Mouse (Mus musculus) heart, embryonic 14.5 days (tissue): Measurements from ENCODE around the gene Crot. TPM values are rescaled to one million over a fixed set of nuclear protein-coding genes. Genes with fewer than 3 reads are reported as not detected.
A peak's percentile ranks its signal among the peaks of the same experiment; 100 is the strongest.
"Not testable (repeated sequence)": the region's sequence is repeated elsewhere in the genome, so short reads cannot be mapped to it uniquely, and the experiment has no call there.

Experiments
- ATAC-seq: fragments of 200-750 bp; cut with Nextera tagmentation; 2 replicates; pipeline ENCODE4 v1.8.0; 2017; ENCODE audit warnings: low read depth, moderate TSS enrichment; ENCODE audit not compliant: insufficient number of reproducible peaks, insufficient read depth, low FRiP score
- H3K27ac ChIP-seq, 2 experiments: fragments of 200-500 bp in 1 of 2; fragments of 300-500 bp in 1 of 2; sonication (generic) in 1 of 2; replicated peaks in 1 of 2; 2 replicates each; pipeline ENCODE4 v1.5.1; 2012 to 2014; ENCODE audit warnings: low read depth in 2 of 2, low read length in 2 of 2, control low read depth in 1 of 2, mild to moderate bottlenecking in 1 of 2, mixed read lengths in 1 of 2; ENCODE audit not compliant: control insufficient read depth in 1 of 2, insufficient read depth in 1 of 2
- H3K27me3 ChIP-seq: fragments of 300-500 bp; sonication (generic); 2 replicates; pipeline ENCODE4 v1.6.1; 2014; ENCODE audit warnings: mild to moderate bottlenecking, low read length, control low read depth; ENCODE audit not compliant: control insufficient read depth, insufficient read depth
- H3K36me3 ChIP-seq: fragments of 300-500 bp; sonication (generic); 2 replicates; pipeline ENCODE4 v1.6.1; 2014; ENCODE audit warnings: mild to moderate bottlenecking, control low read depth, low read length, mixed read lengths; ENCODE audit not compliant: control insufficient read depth, insufficient read depth
- H3K4me1 ChIP-seq, 2 experiments: fragments of 200-500 bp in 1 of 2; fragments of 300-500 bp in 1 of 2; sonication (generic) in 1 of 2; 2 replicates each; pipeline ENCODE4 v1.6.1; 2012 to 2014; ENCODE audit warnings: low read length in 2 of 2, control low read depth in 1 of 2, mixed read lengths in 1 of 2; ENCODE audit not compliant: control insufficient read depth in 2 of 2, insufficient read depth in 2 of 2
- H3K4me2 ChIP-seq: fragments of 300-500 bp; sonication (generic); 2 replicates; pipeline ENCODE4 v1.6.1; 2014; ENCODE audit warnings: mild to moderate bottlenecking, low read length
- H3K4me3 ChIP-seq, 2 experiments: fragments of 200-500 bp in 1 of 2; fragments of 300-500 bp in 1 of 2; sonication (generic) in 1 of 2; 2 replicates each; pipeline ENCODE4 v1.5.1; 2012 to 2014; ENCODE audit warnings: low read length in 2 of 2, mild to moderate bottlenecking in 2 of 2, control low read depth in 1 of 2, low read depth in 1 of 2, moderate library complexity in 1 of 2; ENCODE audit not compliant: control insufficient read depth in 1 of 2, insufficient read depth in 1 of 2
- H3K9ac ChIP-seq: fragments of 300-500 bp; sonication (generic); 2 replicates; pipeline ENCODE4 v1.6.1; 2014; ENCODE audit warnings: mild to moderate bottlenecking, low read length
- H3K9me3 ChIP-seq: fragments of 300-500 bp; sonication (generic); 2 replicates; pipeline ENCODE4 v1.6.1; 2016; ENCODE audit warnings: low read length, control low read depth; ENCODE audit not compliant: control insufficient read depth
- WGBS: fragments of 180-500 bp; shearing (Covaris S2); extraction: QIAGEN DNeasy Blood & Tissue Kit; methylation state at CpG from one replicate; pipeline ENCODE4 v1.1.7; 2014; 5-methylcytosine and 5-hydroxymethylcytosine counted together
- polyA plus RNA-seq: library from polyadenylated mRNA; unstranded; fragments of >200 nt; fragmentation: Nextera tagmentation; extraction: Ambion mirVana; gene quantifications from 2 replicates; pipeline ENCODE4 v1.2.1, GENCODE M21; 2014

Crot gene
- polyA plus RNA-seq, 1 experiment from 2014 or later, result 41.3 TPM

GRCm38 (mm10) chr5:9014774-9015173, 17.6 kb upstream of the Crot start:
- Histone ChIP-seq H3K9me3 (no peaks in the 10 kb centered on the region), H3K9ac (no peak overlapping the region), H3K27me3 (no peaks in the 10 kb centered on the region), H3K4me2 (no peak overlapping the region), H3K36me3 (no peaks in the 10 kb centered on the region), H3K27ac (no peak overlapping the region), H3K4me3 (no peak overlapping the region), H3K4me1 (no peaks in the 10 kb centered on the region)
- whole genome bisulfite sequencing, result 62% methylated on average over 3 of the region's 3 CpGs
- no peak for ATAC-seq

GRCm38 (mm10) chr5:9011374-9011773, 14.2 kb upstream of the Crot start:
- H3K36me3 ChIP-seq, result no peaks in the 10 kb centered on the region
- H3K4me3 ChIP-seq, result no peak overlapping the region
- H3K9ac ChIP-seq, result no peak overlapping the region
- no peaks in the 10 kb centered on the region for H3K27me3 ChIP-seq
- no peaks in the 10 kb centered on the region for H3K9me3 ChIP-seq
- no peak overlapping the region for H3K4me2 ChIP-seq
- no peak overlapping the region for H3K27ac ChIP-seq
- 61% methylated on average over 8 of the region's 8 CpGs for WGBS
- no peak for ATAC-seq
- no peaks in the 10 kb centered on the region for H3K4me1 ChIP-seq

GRCm38 (mm10) chr5:9010166-9010565, 13.0 kb upstream of the Crot start:
- Histone ChIP-seq H3K27ac (no peak overlapping the region), H3K4me1 (no peaks in the 10 kb centered on the region), H3K36me3 (no peaks in the 10 kb centered on the region), H3K4me3 (no peak overlapping the region), H3K27me3 (no peaks in the 10 kb centered on the region), H3K9ac (no peak overlapping the region), H3K4me2 (no peak overlapping the region), H3K9me3 (no peaks in the 10 kb centered on the region)
- 97% methylated on average over 1 of the region's 1 CpGs for WGBS
- no peak for ATAC-seq

- not testable (repeated sequence) for ATAC-seq, H3K27me3 ChIP-seq, H3K4me3 ChIP-seq, H3K4me1 ChIP-seq, H3K27ac ChIP-seq, H3K9me3 ChIP-seq, H3K4me2 ChIP-seq, H3K9ac ChIP-seq, H3K36me3 ChIP-seq
- 57% methylated on average over 3 of the region's 3 CpGs for WGBS
Observed at GRCm38 (mm10) chr5:9006585-9006984, 9.5 kb upstream of the Crot start.

- H3K27ac ChIP-seq, H3K27me3 ChIP-seq, ATAC-seq, H3K4me2 ChIP-seq, H3K36me3 ChIP-seq, H3K4me1 ChIP-seq, H3K9me3 ChIP-seq, H3K4me3 ChIP-seq, H3K9ac ChIP-seq: not testable (repeated sequence)
- WGBS, result 45% methylated on average over 7 of the region's 7 CpGs
Observed at GRCm38 (mm10) chr5:9000006-9000405, 2.9 kb upstream of the Crot start.

DNA sequence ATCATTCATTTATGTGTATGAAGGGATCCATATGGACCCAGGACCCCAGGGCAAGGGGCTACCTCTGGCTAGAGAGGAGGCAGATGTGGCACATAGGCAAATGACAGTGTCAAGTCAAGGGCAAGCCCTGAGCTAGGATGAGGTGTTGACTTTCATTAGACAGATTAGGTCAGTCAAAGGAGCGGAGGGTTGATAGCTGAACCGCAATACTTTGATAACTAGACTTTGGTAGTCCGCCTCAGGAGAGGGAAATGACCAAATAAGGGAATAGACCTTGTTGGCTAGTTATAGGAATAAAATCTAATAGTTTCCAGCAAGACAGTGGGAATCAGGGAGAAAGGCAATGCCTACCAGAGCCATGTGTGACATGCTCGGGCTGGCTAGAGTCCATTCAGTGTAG, 2.0 kb upstream of the Crot start:
- 28% methylated on average over 4 of the region's 4 CpGs for WGBS
- Histone ChIP-seq H3K4me1 (peaks cover 0 to 6% of the 10 kb centered on the region in 2 experiments; a peak in 3 of 4 replicates), H3K4me2 (no peak overlapping the region), H3K9ac (no peak overlapping the region), H3K27me3 (no peaks in the 10 kb centered on the region), H3K9me3 (no peaks in the 10 kb centered on the region), H3K36me3 (no peaks in the 10 kb centered on the region), H3K4me3 (no peak overlapping the region), H3K27ac (no peak overlapping the region)
- no peak for ATAC-seq

DNA sequence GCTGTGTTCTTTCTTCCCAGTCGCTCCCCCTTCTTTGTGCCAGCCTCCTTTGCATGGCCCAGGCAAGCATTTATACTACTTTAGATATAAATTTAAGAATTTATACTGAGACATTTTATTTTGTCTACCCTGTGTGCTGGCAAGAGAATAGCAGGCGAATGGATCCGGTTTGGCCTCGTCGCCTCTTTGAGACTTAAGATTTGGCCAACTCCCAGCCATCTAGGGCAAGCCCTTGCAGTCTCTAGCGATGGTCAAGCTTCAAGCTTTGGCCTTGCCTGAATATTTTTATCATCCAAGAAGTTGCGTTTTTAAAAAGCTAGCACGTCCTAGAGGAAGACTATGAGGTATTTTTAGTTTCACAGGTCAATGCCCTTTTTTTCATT, 380 bp upstream of the Crot start:
- peak overlapping the region; percentile 85 to 91 for H3K27ac ChIP-seq
- peaks cover 15% of the 10 kb centered on the region for H3K36me3 ChIP-seq
- peak overlapping the region; percentile 86 for H3K9ac ChIP-seq
- H3K4me3 ChIP-seq, result peak overlapping the region; percentile 79
- H3K27me3 ChIP-seq, result no peaks in the 10 kb centered on the region
- WGBS, result 7% methylated on average over 8 of the region's 8 CpGs
- peak overlapping the region; percentile 74 for H3K4me2 ChIP-seq
- H3K4me1 ChIP-seq, result peaks cover 0 to 6% of the 10 kb centered on the region in 2 experiments; a peak in 3 of 4 replicates
- H3K9me3 ChIP-seq, result no peaks in the 10 kb centered on the region
- 0 out of 2 replicates have a peak, but pooled peaks have one; percentile 26 for ATAC-seq

DNA sequence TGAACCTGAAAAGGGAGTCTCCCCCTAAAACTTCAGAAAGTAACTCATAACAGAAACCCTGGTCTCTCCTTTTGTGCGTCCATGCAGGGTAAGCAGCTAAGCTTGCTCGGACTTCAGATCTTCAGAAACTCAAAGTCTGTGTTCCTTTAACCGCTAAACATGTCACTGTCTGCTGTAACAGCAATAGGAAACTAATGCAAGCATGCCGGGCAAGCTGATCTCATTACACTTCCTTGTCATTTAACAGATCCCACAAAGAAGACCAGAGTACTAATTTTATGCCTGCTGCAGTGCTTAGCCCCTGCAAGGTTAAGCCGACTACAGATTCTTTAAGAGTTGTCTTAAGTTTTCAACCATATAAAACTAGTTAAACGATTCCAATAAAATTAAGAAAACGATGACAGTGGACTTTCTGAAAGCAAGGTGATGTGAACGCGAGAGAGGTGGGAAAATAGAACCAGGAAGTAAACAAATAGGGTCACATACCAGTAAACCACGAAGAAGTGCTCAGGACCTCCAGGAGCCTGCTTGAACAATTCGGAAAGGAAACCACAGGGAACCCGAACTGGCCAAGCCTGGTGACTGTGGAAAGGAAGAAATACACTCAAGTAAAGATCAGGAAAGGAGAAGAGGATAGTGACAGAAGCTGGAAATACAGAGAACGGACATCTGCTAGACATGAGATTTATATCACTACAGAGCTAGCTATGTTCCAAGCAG, 998 bp downstream of the Crot start:
- H3K9me3 ChIP-seq, result no peaks in the 10 kb centered on the region
- peaks cover 28% of the 10 kb centered on the region for H3K36me3 ChIP-seq
- peak overlapping the region; percentile 74 for H3K4me2 ChIP-seq
- H3K9ac ChIP-seq, result peak overlapping the region; percentile 86
- peak overlapping the region; percentile 79 for H3K4me3 ChIP-seq
- ATAC-seq, result no peak
- no peaks in the 10 kb centered on the region for H3K27me3 ChIP-seq
- WGBS, result 13% methylated on average over 13 of the region's 13 CpGs
- peaks cover 0 to 6% of the 10 kb centered on the region in 2 experiments; a peak in 3 of 4 replicates for H3K4me1 ChIP-seq
- peak overlapping the region; percentile 44 to 85; a peak in 2 of 4 replicates for H3K27ac ChIP-seq
